Comparison of ENCODE assay signal across 20 mouse cellular contexts in the genomic region with DNA sequence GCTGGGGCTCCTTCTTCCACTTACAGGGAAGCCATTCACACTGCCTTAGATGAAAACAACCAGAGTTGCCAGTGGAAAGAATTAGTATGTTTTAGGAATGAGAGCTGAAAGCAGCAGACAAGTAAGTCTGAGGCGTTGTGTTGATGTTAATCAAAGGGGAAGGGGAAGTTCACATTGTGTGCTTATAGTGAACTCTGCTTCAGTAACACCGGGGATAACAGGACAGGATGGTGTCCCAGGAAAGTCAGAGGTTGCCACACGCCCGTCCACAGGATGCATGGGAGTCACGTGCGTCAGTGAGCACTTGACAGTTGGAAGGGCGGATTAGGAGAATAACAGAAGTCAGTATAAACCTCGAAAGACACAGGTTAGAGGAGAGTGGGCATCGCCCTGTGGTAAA. TPM values are rescaled to one million over a fixed set of nuclear protein-coding genes. Genes with fewer than 3 reads are reported as not detected.
DNase-seq lines count a peak whose midpoint lies in the region; ATAC-seq and TF ChIP-seq lines count a peak whose summit lies in the region.
"Had no signal": no experiment of that assay in that cellular context is flagged by ENCODE, and none has a peak within 500 bp of the region (broad histone marks: within the 10 kb centered on the region; RNA-seq: fewer than 3 reads in every experiment).

No protein-coding gene starts in this region.

- peaks cover 12% of the 10 kb centered on the region for H3K27me3 ChIP-seq in liver, embryonic 16.5 days (ENCODE audit: control insufficient read depth, insufficient read depth, low read depth, low read length)
- no peaks in the 10 kb centered on the region for H3K27me3 ChIP-seq in midbrain, postnatal 0 days (ENCODE audit: insufficient read depth, low read length)
- H3K27me3 ChIP-seq: midbrain, embryonic 15.5 days had no signal

- TF ChIP-seq CTCF in gastrocnemius, adult 2 months (IDR thresholded peaks at IDR 0.05), result no peak
- no peak for TF ChIP-seq CTCF in midbrain, postnatal 0 days (IDR thresholded peaks at IDR 0.05)

- peak overlapping the region; percentile 78 for H3K27ac ChIP-seq in gastrocnemius, adult 2 months
- 0 out of 2 replicates have a peak overlapping the region, but pooled peaks have one; percentile 27 for H3K27ac ChIP-seq in liver, embryonic 16.5 days (ENCODE audit: low read length)
- H3K27ac ChIP-seq in midbrain, postnatal 0 days (ENCODE audit: low read depth, low read length), result no peak overlapping the region
- H3K27ac ChIP-seq: forebrain, embryonic 12.5 days; hindbrain, embryonic 10.5 days; liver, embryonic 13.5 days; midbrain, embryonic 15.5 days had no signal

- intact Hi-C loops in gastrocnemius, adult 2 months (cut with DNase I), result loop anchor here (5.0 kb wide), 1 partner anchor 277 kb away; no protein-coding TSS in a partner anchor

- 26% methylated on average over 9 of the region's 9 CpGs for WGBS in liver, embryonic 16.5 days (ENCODE audit: insufficient replicate concordance)
- 63% methylated on average over 9 of the region's 9 CpGs for WGBS in midbrain, postnatal 0 days

- no peaks in the 10 kb centered on the region for H3K9me3 ChIP-seq in liver, embryonic 16.5 days (replicated peaks; ENCODE audit: control insufficient read depth, low read length)
- no peaks in the 10 kb centered on the region for H3K9me3 ChIP-seq in midbrain, postnatal 0 days (ENCODE audit: low read length)
- H3K9me3 ChIP-seq: forebrain, embryonic 12.5 days; G1E; hindbrain, embryonic 10.5 days; liver, embryonic 13.5 days; midbrain, embryonic 15.5 days had no signal

- H3K4me1 ChIP-seq in liver, embryonic 16.5 days (ENCODE audit: control insufficient read depth, low read depth, low read length), result peaks cover 9% of the 10 kb centered on the region
- H3K4me1 ChIP-seq in midbrain, postnatal 0 days (ENCODE audit: insufficient read depth, low read length), result no peaks in the 10 kb centered on the region
- H3K4me1 ChIP-seq: midbrain, embryonic 15.5 days had no signal

- ATAC-seq in liver, embryonic 16.5 days (ENCODE audit: low read depth), result no peak
- peak; percentile 46 for ATAC-seq in common myeloid progenitor, adult 5-6 weeks (replicated peaks; ENCODE audit: low read depth, poor library complexity, severe bottlenecking)
- no peak for ATAC-seq in midbrain, postnatal 0 days (ENCODE audit: low FRiP score)
- ATAC-seq: midbrain, embryonic 15.5 days had no signal

- no peaks in the 10 kb centered on the region for H3K36me3 ChIP-seq in liver, embryonic 16.5 days (ENCODE audit: control insufficient read depth, insufficient read depth)
- H3K36me3 ChIP-seq in midbrain, postnatal 0 days (ENCODE audit: insufficient read depth, low read length), result no peaks in the 10 kb centered on the region
- H3K36me3 ChIP-seq: forebrain, embryonic 12.5 days; G1E; hindbrain, embryonic 10.5 days; liver, embryonic 13.5 days; midbrain, embryonic 15.5 days had no signal

- H3K4me2 ChIP-seq in liver, embryonic 16.5 days (ENCODE audit: low read depth, low read length), result no peak overlapping the region
- no peak overlapping the region for H3K4me2 ChIP-seq in midbrain, postnatal 0 days (ENCODE audit: low read depth, low read length, poor library complexity, severe bottlenecking)
- H3K4me2 ChIP-seq: forebrain, embryonic 12.5 days; liver, embryonic 13.5 days; midbrain, embryonic 15.5 days had no signal

- no peak for DNase-seq in gastrocnemius, adult 2 months
- no peak for DNase-seq in gastrocnemius, postnatal 10 days
- DNase-seq in liver, result no peak
- peak; percentile 5 for DNase-seq in naive thymus-derived CD4-positive, alpha-beta T cell, adult 2 months (ENCODE audit: low read depth)
- no peak for DNase-seq in midbrain, postnatal 0 days (ENCODE audit: low spot score)
- DNase-seq in left cerebral cortex, adult 18-20 months (ENCODE audit: low spot score in 2 of 2), result no peak
- DNase-seq: adrenal gland, postnatal 25 days; cerebellum, adult 2 months; cerebellum, postnatal 36 days; gastrocnemius, postnatal 36 days; kidney, adult 18-20 months; kidney, postnatal 10 days; liver, embryonic 13.5 days; thymus, postnatal 25 days had no signal

- H3K4me3 ChIP-seq in gastrocnemius, adult 2 months, result no peak overlapping the region
- no peak overlapping the region for H3K4me3 ChIP-seq in liver, embryonic 16.5 days (ENCODE audit: low read depth, low read length)
- H3K4me3 ChIP-seq in midbrain, postnatal 0 days (ENCODE audit: low read depth, low read length), result no peak overlapping the region
- H3K4me3 ChIP-seq: forebrain, embryonic 12.5 days; hindbrain, embryonic 10.5 days; liver, embryonic 13.5 days; midbrain, embryonic 15.5 days had no signal

- no peak overlapping the region for H3K9ac ChIP-seq in liver, embryonic 16.5 days (ENCODE audit: low read depth, low read length)
- no peak overlapping the region for H3K9ac ChIP-seq in midbrain, postnatal 0 days (replicated peaks; ENCODE audit: low read length, poor library complexity, severe bottlenecking)
- H3K9ac ChIP-seq: forebrain, embryonic 12.5 days; liver, embryonic 13.5 days; midbrain, embryonic 15.5 days had no signal

RNA-seq across cellular contexts. Expression of gene Mylip, which starts 55.1 kb away (rescaled TPM):
- 10 to 100 TPM in 1 of 2 experiments, 1 to 10 TPM in 1; 8.3 to 18.5 TPM for total RNA-seq in gastrocnemius, adult 2 months (2021)
- total RNA-seq in gastrocnemius, postnatal 10 days (2021), result 1 to 10 TPM; 9.5 to 9.6 TPM
- polyA plus RNA-seq in liver, embryonic 16.5 days (2015; fragmentation: Nextera tagmentation; extraction: Ambion mirVana), result 7.7 and 8.0 TPM in 2 replicates
- total RNA-seq in common myeloid progenitor, adult 5-6 weeks (2017), result 13.4 and 14.2 TPM in 2 replicates
- 11.1 and 16.6 TPM in 2 replicates for total RNA-seq in midbrain, postnatal 0 days (2014; rRNA removed)
- 2.9 and 3.7 TPM in 2 replicates for polyA plus RNA-seq in midbrain, postnatal 0 days (2015; fragmentation: Nextera tagmentation; extraction: Ambion mirVana)
- total RNA-seq in left cerebral cortex, adult 18-20 months (2021), result 10 to 100 TPM; 12.9 to 14.2 TPM
